Mouse (Mus musculus) bone marrow macrophage, adult 2 months (primary cell): ENCODE measurements around the gene Ftl1.

ENCODE experiments used
- CTCF ChIP-seq: IDR thresholded peaks from 2 replicates; pipeline ENCODE4 v1.5.1; 2012; ENCODE audit warnings: low read depth, mild to moderate bottlenecking, low read length, moderate library complexity
- POLR2A ChIP-seq: IDR thresholded peaks from 2 replicates; pipeline ENCODE4 v1.6.1; 2012; ENCODE audit warnings: mild to moderate bottlenecking, low read depth, low read length, borderline replicate concordance

DNA sequence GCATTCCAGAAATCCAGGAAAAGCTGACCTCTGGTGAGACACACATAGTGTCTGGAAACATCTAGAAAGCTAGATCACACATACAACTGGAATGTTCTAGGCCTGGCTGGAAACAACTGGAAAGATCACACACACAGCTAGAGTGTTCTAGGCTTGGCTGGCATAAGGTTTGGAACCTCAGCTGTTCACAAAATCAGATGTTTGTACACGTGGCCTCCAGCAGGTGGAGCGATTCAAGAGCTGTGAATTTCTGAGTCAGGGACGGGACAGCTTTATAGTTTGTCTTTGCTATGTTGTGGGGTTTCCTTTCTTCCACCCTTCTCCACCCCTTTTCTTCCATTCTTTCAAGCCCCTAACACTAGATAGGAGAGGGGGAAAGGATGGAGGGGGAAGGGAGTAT lies 17.3 kb upstream of the Ftl1 start:
- no peak for TF ChIP-seq CTCF
- TF ChIP-seq POLR2A, result no peak
